Mouse (Mus musculus) forebrain, postnatal 0 days (tissue): ENCODE measurements at regions not wholly inside any gene's neighbourhood (a gene's known extent, or its start where the extent isn't known, plus 50 kb on each side); places are given as distances from the start of the nearest gene placed in this dataset.
A peak's percentile ranks its signal among the peaks of the same experiment; 100 is the strongest.

Experiments
- ATAC-seq: fragments of 200-750 bp; cut with Nextera tagmentation; 2 replicates; pipeline ENCODE4 v1.8.0; 2017; ENCODE audit warnings: mild to moderate bottlenecking, moderate library complexity
- DNase-seq: peaks from one replicate; pipeline ENCODE4 v3.0.0-alpha.2; 2015
- H3K27ac ChIP-seq: fragments of 300-500 bp; sonication (generic); 2 replicates; pipeline ENCODE4 v1.5.1; 2014; ENCODE audit warnings: low read depth, mild to moderate bottlenecking, antibody characterized with exemption, low read length, moderate library complexity, mixed read lengths
- H3K27me3 ChIP-seq: fragments of 300-500 bp; sonication (generic); 2 replicates; pipeline ENCODE4 v1.6.1; 2014; ENCODE audit warnings: mild to moderate bottlenecking, low read length, mixed read lengths; ENCODE audit not compliant: insufficient read depth
- H3K36me3 ChIP-seq: fragments of 300-500 bp; sonication (generic); 2 replicates; pipeline ENCODE4 v1.6.1; 2014; ENCODE audit warnings: mild to moderate bottlenecking, moderate library complexity; ENCODE audit not compliant: insufficient read depth
- H3K4me1 ChIP-seq: fragments of 300-500 bp; sonication (generic); 2 replicates; pipeline ENCODE4 v1.6.1; 2014; ENCODE audit warnings: antibody characterized with exemption; ENCODE audit not compliant: insufficient read depth
- H3K4me2 ChIP-seq: fragments of 300-500 bp; sonication (generic); 2 replicates; pipeline ENCODE4 v1.6.1; 2014; ENCODE audit warnings: low read depth, mild to moderate bottlenecking, moderate library complexity
- H3K4me3 ChIP-seq: fragments of 300-500 bp; sonication (generic); 2 replicates; pipeline ENCODE4 v1.5.1; 2014; ENCODE audit warnings: low read depth, low read length, mixed read lengths
- H3K9ac ChIP-seq: fragments of 300-500 bp; sonication (generic); 2 replicates; pipeline ENCODE4 v1.6.1; 2014; ENCODE audit warnings: mild to moderate bottlenecking
- H3K9me3 ChIP-seq: fragments of 300-500 bp; sonication (generic); 2 replicates; pipeline ENCODE4 v1.6.1; 2016; ENCODE audit warnings: low read length
- CTCF ChIP-seq: sonication (generic); IDR thresholded peaks from 2 replicates; pipeline ENCODE4 v1.5.1; 2016; ENCODE audit warnings: antibody characterized with exemption, control low read depth, low read depth
- WGBS: fragments of 180-500 bp; shearing (Covaris S2); extraction: QIAGEN DNeasy Blood & Tissue Kit; methylation state at CpG from one replicate; pipeline ENCODE4 v1.1.7; 2014; 5-methylcytosine and 5-hydroxymethylcytosine counted together

DNA sequence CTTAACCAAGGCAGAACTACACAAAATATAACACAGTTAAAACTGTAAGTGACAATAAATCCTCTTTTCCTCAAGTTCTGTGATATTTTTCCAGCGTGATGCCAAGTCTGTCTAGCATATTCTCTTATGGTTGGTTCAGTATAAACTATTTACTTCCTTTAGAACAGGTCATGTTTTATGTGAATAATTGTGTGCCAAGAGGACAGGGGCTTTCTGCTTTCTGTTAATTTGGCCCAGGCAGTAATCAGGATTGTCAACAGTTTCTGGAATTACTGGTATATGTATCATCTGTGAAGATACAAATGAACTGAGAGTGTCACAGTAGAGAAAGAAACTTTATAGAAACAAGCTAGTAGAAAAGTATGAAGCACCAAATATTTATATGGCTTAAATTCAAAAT is 1039.5 kb upstream of the Adcyap1 start:
- WGBS = 78% methylated on average over 1 of the region's 1 CpGs
- no peaks in the 10 kb centered on the region for H3K4me1 ChIP-seq
- H3K36me3 ChIP-seq = no peaks in the 10 kb centered on the region
- H3K27ac ChIP-seq = no peak overlapping the region
- H3K4me2 ChIP-seq = no peak overlapping the region
- no peak for TF ChIP-seq CTCF
- no peak overlapping the region for H3K4me3 ChIP-seq
- H3K9ac ChIP-seq = no peak overlapping the region
- no peaks in the 10 kb centered on the region for H3K9me3 ChIP-seq
- no peak for DNase-seq
- no peak for ATAC-seq
- no peaks in the 10 kb centered on the region for H3K27me3 ChIP-seq

DNA sequence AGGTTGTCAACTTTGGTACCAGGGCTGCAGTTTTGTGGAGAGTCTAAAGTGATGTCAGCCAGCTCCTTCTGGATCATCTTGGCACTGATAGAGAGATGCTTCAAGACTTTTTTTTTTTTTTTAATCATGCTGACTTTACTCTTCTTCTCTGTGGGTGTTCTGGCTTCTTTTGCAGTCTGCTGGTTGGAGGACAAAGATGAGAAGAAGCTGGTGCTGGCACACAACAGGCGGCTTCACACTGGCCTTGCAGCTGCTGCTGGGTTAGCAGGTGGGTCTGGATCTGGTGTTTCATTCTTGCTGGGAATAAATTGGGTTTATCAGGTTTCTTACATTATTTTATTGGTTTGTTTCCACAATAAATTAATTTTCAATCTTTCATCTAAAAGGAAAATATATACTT is 1013.1 kb upstream of the Adcyap1 start:
- Histone ChIP-seq H3K4me3 (no peak overlapping the region), H3K36me3 (no peaks in the 10 kb centered on the region), H3K27me3 (no peaks in the 10 kb centered on the region), H3K4me1 (no peaks in the 10 kb centered on the region), H3K4me2 (no peak overlapping the region), H3K27ac (no peak overlapping the region), H3K9me3 (no peaks in the 10 kb centered on the region), H3K9ac (no peak overlapping the region)
- no peak for ATAC-seq
- no peak for TF ChIP-seq CTCF
- 76% methylated on average over 1 of the region's 1 CpGs for WGBS
- DNase-seq = no peak

DNA sequence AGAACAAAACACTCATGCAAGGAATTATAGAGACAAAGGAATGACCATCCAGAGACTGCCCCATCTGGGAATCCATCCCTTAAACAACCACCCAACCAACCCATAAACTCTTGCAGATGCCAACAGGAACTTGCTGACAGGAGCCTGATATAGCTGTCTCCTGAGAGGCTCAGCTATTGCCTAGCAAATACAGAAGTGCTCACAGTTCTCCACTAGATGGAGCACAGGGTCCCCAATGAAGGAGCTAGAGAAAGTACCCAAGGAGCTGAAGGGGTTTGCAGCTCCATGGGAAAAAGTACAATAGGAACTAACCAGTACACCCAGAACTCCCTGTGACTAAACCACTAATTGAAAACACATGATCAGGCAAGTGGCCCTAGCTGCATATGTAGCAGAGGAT is 988.1 kb upstream of the Adcyap1 start:
- peak; percentile 44 for TF ChIP-seq CTCF
- H3K4me3 ChIP-seq = no peak overlapping the region
- H3K36me3 ChIP-seq = no peaks in the 10 kb centered on the region
- no peak overlapping the region for H3K4me2 ChIP-seq
- no peak overlapping the region for H3K27ac ChIP-seq
- DNase-seq (peak; percentile 8), ATAC-seq (no peak; the same call in 1 of the 2 replicates)
- H3K9ac ChIP-seq = no peak overlapping the region
- H3K4me1 ChIP-seq = no peaks in the 10 kb centered on the region
- no peaks in the 10 kb centered on the region for H3K9me3 ChIP-seq
- H3K27me3 ChIP-seq = no peaks in the 10 kb centered on the region

DNA sequence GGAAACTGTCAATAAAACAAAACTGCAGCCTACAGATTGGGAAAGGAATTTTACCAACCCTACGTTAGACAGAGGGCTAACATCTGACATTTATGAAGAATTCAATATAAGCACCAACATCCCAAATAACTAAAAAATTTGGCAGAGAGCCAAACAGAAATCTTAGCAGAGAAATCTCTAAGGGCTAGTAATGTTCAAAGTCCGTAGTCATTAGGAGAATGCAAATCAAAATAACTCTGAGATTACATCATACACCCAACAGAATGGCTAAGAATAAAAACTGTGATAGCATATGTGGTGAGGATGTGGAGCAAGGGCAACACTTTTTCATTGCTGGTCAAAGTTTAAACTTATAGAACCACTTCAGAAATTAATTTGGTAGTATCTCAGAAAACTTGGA is 982.4 kb upstream of the Adcyap1 start:
- Histone ChIP-seq H3K27ac (no peak overlapping the region), H3K4me3 (no peak overlapping the region), H3K4me1 (no peaks in the 10 kb centered on the region), H3K9ac (no peak overlapping the region), H3K27me3 (no peaks in the 10 kb centered on the region), H3K4me2 (no peak overlapping the region), H3K9me3 (no peaks in the 10 kb centered on the region), H3K36me3 (no peaks in the 10 kb centered on the region)
- ATAC-seq (no peak), DNase-seq (no peak)
- TF ChIP-seq CTCF = no peak
- 28% methylated on average over 2 of the region's 2 CpGs for WGBS
